Mouse (Mus musculus) heart, embryonic 10.5 days (tissue): ENCODE results near the gene Rilpl1. TPM values are rescaled to one million over a fixed set of nuclear protein-coding genes. Genes with fewer than 3 reads are reported as not detected.
"Not testable (repeated sequence)": the region's sequence is repeated elsewhere in the genome, so short reads cannot be mapped to it uniquely, and the experiment has no call there.

Source experiments
- DNase-seq: peaks from one replicate; pipeline ENCODE4 v3.0.0-alpha.2; 2017; ENCODE audit warnings: low spot score
- H3K27ac ChIP-seq: fragments of 300-500 bp; sonication (generic); 2 replicates; pipeline ENCODE4 v1.5.1; 2016; ENCODE audit warnings: mild to moderate bottlenecking
- H3K27me3 ChIP-seq: fragments of 300-500 bp; sonication (generic); 2 replicates; pipeline ENCODE4 v1.6.1; 2016; ENCODE audit warnings: mild to moderate bottlenecking; ENCODE audit not compliant: poor library complexity, insufficient read depth, severe bottlenecking
- H3K36me3 ChIP-seq: fragments of 300-500 bp; sonication (generic); 2 replicates; pipeline ENCODE4 v1.6.1; 2016; ENCODE audit warnings: mild to moderate bottlenecking, moderate library complexity
- H3K4me1 ChIP-seq: fragments of 300-500 bp; sonication (generic); 2 replicates; pipeline ENCODE4 v1.6.1; 2016; ENCODE audit warnings: mild to moderate bottlenecking
- H3K4me3 ChIP-seq: fragments of 300-500 bp; sonication (generic); 2 replicates; pipeline ENCODE4 v1.5.1; 2016; ENCODE audit warnings: mild to moderate bottlenecking, moderate library complexity
- H3K9me3 ChIP-seq: fragments of 300-500 bp; sonication (generic); 2 replicates; pipeline ENCODE4 v1.6.1; 2016; ENCODE audit warnings: mild to moderate bottlenecking, moderate library complexity
- WGBS: fragments of 180-500 bp; shearing (Covaris S2); methylation state at CpG from one replicate; pipeline ENCODE4 v1.1.7; 2016; 5-methylcytosine and 5-hydroxymethylcytosine counted together
- polyA plus RNA-seq: library from polyadenylated mRNA; unstranded; fragments of >200 nt; fragmentation: Nextera tagmentation; extraction: Ambion mirVana; gene quantifications from 2 replicates; pipeline ENCODE4 v1.2.1, GENCODE M21; 2016

Gene Rilpl1
- polyA plus RNA-seq, 1 experiment from 2014 or later = 25.5 TPM

DNA sequence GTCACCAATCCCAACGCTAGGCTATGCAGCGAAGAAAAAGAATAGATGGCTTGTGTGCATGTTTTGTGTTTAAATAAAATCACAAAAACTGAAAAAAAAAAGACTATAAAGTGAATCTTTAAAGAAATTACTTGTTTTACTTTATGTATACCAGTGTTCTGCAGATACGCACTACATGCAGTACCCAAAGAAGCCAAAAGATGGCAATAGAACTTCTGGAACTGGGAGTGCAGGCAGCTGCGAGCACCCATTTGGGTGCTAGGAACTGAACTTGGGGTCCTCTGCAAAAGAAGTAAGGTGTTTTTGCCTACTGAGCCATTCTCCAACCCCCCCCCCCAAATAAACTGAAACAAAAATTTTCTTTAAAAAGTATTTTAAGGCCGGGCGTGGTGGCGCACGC is 8.2 kb downstream of the Rilpl1 start:
- Histone ChIP-seq H3K36me3 (peaks cover 70% of the 10 kb centered on the region), H3K9me3 (no peaks in the 10 kb centered on the region), H3K27ac (no peak overlapping the region), H3K4me1 (peaks cover 5% of the 10 kb centered on the region; the same call in 1 of the 2 replicates), H3K4me3 (no peak overlapping the region), H3K27me3 (no peaks in the 10 kb centered on the region)
- 94% methylated on average over 8 of the region's 8 CpGs for WGBS
- no peak for DNase-seq

GRCm38 (mm10) chr5:124521588-124521987 is 9.6 kb downstream of the Rilpl1 start:
- H3K9me3 ChIP-seq = no peaks in the 10 kb centered on the region
- no peaks in the 10 kb centered on the region for H3K27me3 ChIP-seq
- H3K27ac ChIP-seq = no peak overlapping the region
- H3K4me3 ChIP-seq = no peak overlapping the region
- 81% methylated on average over 4 of the region's 4 CpGs for WGBS
- DNase-seq = no peak
- peaks cover 75% of the 10 kb centered on the region for H3K36me3 ChIP-seq
- 0 out of 2 replicates have a peak, but pooled peaks cover 4% of the 10 kb centered on the region for H3K4me1 ChIP-seq

DNA sequence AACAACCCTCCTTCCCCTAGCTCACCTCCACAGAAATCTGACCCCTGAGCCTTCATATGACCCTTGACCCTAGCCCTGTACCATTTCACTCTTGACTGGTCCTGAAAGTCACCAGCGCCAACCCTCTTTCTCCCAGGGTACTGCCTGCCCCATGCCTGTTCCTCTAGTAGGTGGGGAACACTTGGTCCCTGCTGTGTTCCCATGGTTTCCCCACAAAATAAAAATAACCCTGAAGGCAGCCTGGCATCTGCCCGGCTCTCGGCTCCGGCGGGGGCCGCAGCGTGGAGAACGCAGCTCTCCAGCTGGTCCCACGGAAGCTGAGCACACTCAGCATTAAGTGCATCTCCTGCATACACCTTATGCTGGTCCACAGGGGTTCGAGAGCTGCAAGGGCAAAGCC is 12.5 kb downstream of the Rilpl1 start:
- Histone ChIP-seq H3K27me3 (no peaks in the 10 kb centered on the region), H3K4me3 (no peak overlapping the region), H3K27ac (no peak overlapping the region), H3K36me3 (peaks cover 74% of the 10 kb centered on the region), H3K9me3 (no peaks in the 10 kb centered on the region), H3K4me1 (no peaks in the 10 kb centered on the region)
- no peak for DNase-seq
- 87% methylated on average over 10 of the region's 10 CpGs for WGBS

GRCm38 (mm10) chr5:124515789-124516188 is 15.4 kb downstream of the Rilpl1 start:
- Histone ChIP-seq H3K27me3 (no peaks in the 10 kb centered on the region), H3K36me3 (peaks cover 83% of the 10 kb centered on the region), H3K27ac (no peak overlapping the region), H3K4me3 (no peak overlapping the region), H3K9me3 (no peaks in the 10 kb centered on the region), H3K4me1 (peaks cover 6% of the 10 kb centered on the region; the same call in 1 of the 2 replicates)
- DNase-seq = no peak
- WGBS = 79% methylated on average over 5 of the region's 5 CpGs

DNA sequence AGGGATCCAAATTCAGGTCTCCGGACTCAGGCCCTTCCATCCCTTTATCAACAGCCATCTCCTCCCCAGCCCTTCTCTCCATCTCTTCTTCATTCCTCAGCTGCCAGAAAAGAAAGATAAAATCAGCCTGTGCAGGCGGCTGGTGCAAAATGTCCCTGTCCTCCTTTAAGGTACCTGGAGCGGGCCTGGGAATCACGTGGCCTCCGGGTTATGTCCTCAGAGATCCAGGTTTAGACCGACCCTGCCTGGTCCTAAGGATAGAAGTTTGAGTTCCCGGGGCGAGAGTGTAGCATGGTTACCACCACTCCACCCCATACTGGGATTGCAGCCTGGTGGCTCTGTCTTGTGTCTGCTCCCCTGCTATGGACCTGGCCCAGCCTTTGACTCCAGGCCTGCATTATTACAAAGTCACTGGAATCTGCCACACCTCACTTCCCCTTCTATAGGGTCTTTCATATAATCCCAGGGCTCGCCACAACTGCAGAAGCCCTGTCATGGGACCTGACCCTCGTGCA is 20.6 kb downstream of the Rilpl1 start:
- peaks cover 91% of the 10 kb centered on the region for H3K36me3 ChIP-seq
- no peak overlapping the region for H3K27ac ChIP-seq
- no peaks in the 10 kb centered on the region for H3K9me3 ChIP-seq
- no peaks in the 10 kb centered on the region for H3K27me3 ChIP-seq
- no peak for DNase-seq
- H3K4me1 ChIP-seq = peaks cover 23% of the 10 kb centered on the region
- 79% methylated on average over 10 of the region's 10 CpGs for WGBS
- no peak overlapping the region for H3K4me3 ChIP-seq

- WGBS = 51% methylated on average over 12 of the region's 12 CpGs
- no peaks in the 10 kb centered on the region for H3K27me3 ChIP-seq
- H3K36me3 ChIP-seq = peaks cover 91% of the 10 kb centered on the region
- H3K4me3 ChIP-seq = no peak overlapping the region
- no peak for DNase-seq
- peaks cover 23% of the 10 kb centered on the region for H3K4me1 ChIP-seq
- H3K27ac ChIP-seq = peak overlapping the region; percentile 67
- H3K9me3 ChIP-seq = no peaks in the 10 kb centered on the region
Observed at GRCm38 (mm10) chr5:124509742-124510237, 21.4 kb downstream of the Rilpl1 start.

- 96% methylated on average over 6 of the region's 6 CpGs for WGBS
- H3K9me3 ChIP-seq = no peaks in the 10 kb centered on the region
- no peak overlapping the region for H3K4me3 ChIP-seq
- peaks cover 23% of the 10 kb centered on the region for H3K4me1 ChIP-seq
- H3K27me3 ChIP-seq = no peaks in the 10 kb centered on the region
- no peak for DNase-seq
- peak overlapping the region; percentile 67; the same call in 1 of the 2 replicates for H3K27ac ChIP-seq
- H3K36me3 ChIP-seq = peaks cover 86% of the 10 kb centered on the region
Observed at GRCm38 (mm10) chr5:124509200-124509599, 22.0 kb downstream of the Rilpl1 start.

- Histone ChIP-seq H3K9me3 (no peaks in the 10 kb centered on the region), H3K4me1 (peaks cover 22% of the 10 kb centered on the region), H3K36me3 (peaks cover 81% of the 10 kb centered on the region), H3K27me3 (no peaks in the 10 kb centered on the region), H3K27ac (no peak overlapping the region), H3K4me3 (no peak overlapping the region)
- 57% methylated on average over 10 of the region's 10 CpGs for WGBS
- DNase-seq = no peak
Observed at GRCm38 (mm10) chr5:124506731-124507359, 24.3 kb downstream of the Rilpl1 start.

- H3K27ac ChIP-seq = no peak overlapping the region
- H3K4me1 ChIP-seq = peaks cover 19% of the 10 kb centered on the region
- DNase-seq = no peak
- 89% methylated on average over 4 of the region's 4 CpGs for WGBS
- H3K4me3 ChIP-seq = no peak overlapping the region
- no peaks in the 10 kb centered on the region for H3K27me3 ChIP-seq
- peaks cover 80% of the 10 kb centered on the region for H3K36me3 ChIP-seq
- H3K9me3 ChIP-seq = no peaks in the 10 kb centered on the region
Observed at GRCm38 (mm10) chr5:124505235-124505634, 26.0 kb downstream of the Rilpl1 start.

DNA sequence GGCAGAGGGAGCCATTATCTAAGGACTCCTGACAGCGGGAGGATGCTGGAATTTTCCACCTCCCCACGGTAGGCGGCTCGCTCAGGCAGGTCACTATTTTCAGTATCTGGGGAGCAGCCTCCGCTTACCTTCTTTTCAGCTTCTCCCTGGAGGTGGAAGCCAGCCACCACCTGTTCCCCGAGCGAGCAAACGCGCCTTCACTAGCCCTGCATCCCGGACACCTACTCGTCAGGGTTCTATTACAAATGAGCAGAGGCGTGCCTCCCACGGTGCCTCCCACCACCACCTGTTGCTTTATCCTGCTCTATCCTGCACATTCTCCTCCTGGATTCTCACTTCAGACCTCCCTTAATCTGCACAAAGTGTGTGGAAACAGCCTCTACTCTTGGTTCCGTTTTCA is 27.4 kb downstream of the Rilpl1 start:
- DNase-seq = no peak
- Histone ChIP-seq H3K9me3 (no peaks in the 10 kb centered on the region), H3K4me3 (no peak overlapping the region), H3K27ac (no peak overlapping the region), H3K4me1 (peaks cover 16% of the 10 kb centered on the region), H3K36me3 (peaks cover 72% of the 10 kb centered on the region), H3K27me3 (no peaks in the 10 kb centered on the region)
- 49% methylated on average over 14 of the region's 14 CpGs for WGBS

GRCm38 (mm10) chr5:124501541-124501940 is 29.6 kb downstream of the Rilpl1 start:
- Histone ChIP-seq H3K4me1 (peaks cover 24% of the 10 kb centered on the region), H3K9me3 (no peaks in the 10 kb centered on the region), H3K36me3 (peaks cover 63% of the 10 kb centered on the region), H3K4me3 (no peak overlapping the region), H3K27ac (no peak overlapping the region), H3K27me3 (no peaks in the 10 kb centered on the region)
- DNase-seq = no peak
- WGBS = 89% methylated on average over 10 of the region's 10 CpGs

DNA sequence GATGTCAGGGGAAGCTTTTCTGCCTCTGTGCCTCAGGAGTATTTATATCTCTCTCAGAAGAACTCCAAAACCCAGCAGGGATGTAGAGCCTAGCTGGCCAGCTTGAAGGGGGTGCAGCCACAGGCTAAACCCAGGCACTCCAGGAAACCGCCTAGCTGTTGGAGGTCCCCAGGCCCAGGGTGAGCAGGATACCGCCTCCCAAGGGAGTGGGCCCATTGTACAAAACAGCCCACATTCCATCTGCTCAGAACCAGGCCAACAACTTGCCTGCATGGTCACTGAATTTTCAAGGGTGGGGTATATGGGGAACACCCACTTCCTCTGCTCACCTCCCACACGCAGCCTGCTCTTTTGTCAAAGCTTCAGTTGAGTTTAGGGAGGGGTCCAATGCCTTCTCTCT is 30.6 kb downstream of the Rilpl1 start:
- 91% methylated on average over 3 of the region's 3 CpGs for WGBS
- Histone ChIP-seq H3K27me3 (no peaks in the 10 kb centered on the region), H3K9me3 (no peaks in the 10 kb centered on the region), H3K36me3 (peaks cover 66% of the 10 kb centered on the region), H3K4me3 (no peak overlapping the region), H3K27ac (no peak overlapping the region), H3K4me1 (peaks cover 24% of the 10 kb centered on the region)
- no peak for DNase-seq

GRCm38 (mm10) chr5:124500037-124500436 is 31.2 kb downstream of the Rilpl1 start:
- Histone ChIP-seq H3K36me3 (peaks cover 67% of the 10 kb centered on the region), H3K4me1 (peaks cover 24% of the 10 kb centered on the region)
- not testable (repeated sequence) for H3K27me3 ChIP-seq, DNase-seq, H3K27ac ChIP-seq, H3K4me3 ChIP-seq, H3K9me3 ChIP-seq
- 85% methylated on average over 3 of the region's 4 CpGs for WGBS
